ENCODE assay signal across 7 mouse cellular contexts in genomic region chr1:39193862-39194675, GRCm38 (mm10). TPM values are rescaled to one million over a fixed set of nuclear protein-coding genes. Genes with fewer than 3 reads are reported as not detected.
DNase-seq lines count a peak whose midpoint lies in the region; ATAC-seq and TF ChIP-seq lines count a peak whose summit lies in the region.

No protein-coding gene starts in this region.

- CTCF ChIA-PET in Patski (lab: Charles Lee), result interaction anchor here (1.1 kb wide), 1 partner anchor 12 kb away, joined by 4 read pairs; no protein-coding TSS in a partner anchor

- no peak for DNase-seq in Patski (ENCODE audit: low read depth, low spot score)
- DNase-seq in adrenal gland, postnatal 4 days (ENCODE audit: low spot score in 2 of 2), result peak; percentile 30 to 40
- peak; percentile 43 for DNase-seq in forebrain, embryonic 10.5 days (ENCODE audit: extremely low spot score, low spot score)
- peak; percentile 55 to 62 for DNase-seq in left cerebral cortex, postnatal 14 days (ENCODE audit: low spot score in 2 of 2)
- DNase-seq in thymus, postnatal 0 days (ENCODE audit: low spot score), result peak; percentile 35

- no peaks in the 10 kb centered on the region for H3K27me3 ChIP-seq in Patski
- H3K27me3 ChIP-seq in forebrain, embryonic 10.5 days (ENCODE audit: poor library complexity, severe bottlenecking), result peaks cover 68% of the 10 kb centered on the region
- H3K27me3 ChIP-seq in hindbrain, embryonic 12.5 days, result peaks cover 69% of the 10 kb centered on the region
- H3K27me3 ChIP-seq in midbrain, embryonic 15.5 days (replicated peaks), result peaks cover 52% of the 10 kb centered on the region

- peaks cover 4% of the 10 kb centered on the region for H3K9me3 ChIP-seq in forebrain, embryonic 10.5 days
- H3K9me3 ChIP-seq in hindbrain, embryonic 12.5 days (replicated peaks), result peaks cover 3% of the 10 kb centered on the region; the same call in 1 of the 2 replicates
- no peaks in the 10 kb centered on the region for H3K9me3 ChIP-seq in midbrain, embryonic 15.5 days

- under 1% methylated on average over 66 of the region's 76 CpGs for WGBS in forebrain, embryonic 10.5 days
- under 1% methylated on average over 54 of the region's 76 CpGs for WGBS in hindbrain, embryonic 12.5 days
- under 1% methylated on average over 60 of the region's 76 CpGs for WGBS in midbrain, embryonic 15.5 days

- peak overlapping the region; percentile 74 for H3K27ac ChIP-seq in forebrain, embryonic 10.5 days
- no peak overlapping the region for H3K27ac ChIP-seq in hindbrain, embryonic 12.5 days
- H3K27ac ChIP-seq in midbrain, embryonic 15.5 days, result no peak overlapping the region

- intact Hi-C loops in left cerebral cortex, postnatal 14 days (cut with DNase I), result loop anchor here (5.0 to 10.0 kb wide), 3 partner anchors 97 to 182 kb away; no protein-coding TSS in a partner anchor

- POLR2A ChIA-PET in Patski (lab: Charles Lee), result no interaction called here

- H3K4me3 ChIP-seq in forebrain, embryonic 10.5 days, result peak overlapping the region; percentile 66
- peak overlapping the region; percentile 79 for H3K4me3 ChIP-seq in hindbrain, embryonic 12.5 days
- H3K4me3 ChIP-seq in midbrain, embryonic 15.5 days, result peak overlapping the region; percentile 75

- ATAC-seq in Patski, result peak; percentile 29
- ATAC-seq in hindbrain, embryonic 12.5 days (ENCODE audit: low FRiP score), result peak; percentile 57
- peak; percentile 80 for ATAC-seq in midbrain, embryonic 15.5 days (replicated peaks)

- peak overlapping the region; percentile 100 for H3K4me2 ChIP-seq in hindbrain, embryonic 12.5 days (replicated peaks)
- peak overlapping the region; percentile 99 for H3K4me2 ChIP-seq in midbrain, embryonic 15.5 days

- in situ Hi-C loops in Patski (cut with MboI; ENCODE audit: low pct_unique_long_range_greater_than_20kb), result no loop called here

- TF ChIP-seq CTCF in Patski (IDR thresholded peaks at IDR 0.05), result no peak

- H3K36me3 ChIP-seq in forebrain, embryonic 10.5 days (replicated peaks), result no peaks in the 10 kb centered on the region
- no peaks in the 10 kb centered on the region for H3K36me3 ChIP-seq in hindbrain, embryonic 12.5 days
- no peaks in the 10 kb centered on the region for H3K36me3 ChIP-seq in midbrain, embryonic 15.5 days (replicated peaks)

- peaks cover 37% of the 10 kb centered on the region for H3K4me1 ChIP-seq in forebrain, embryonic 10.5 days
- H3K4me1 ChIP-seq in hindbrain, embryonic 12.5 days, result peaks cover 18% of the 10 kb centered on the region
- peaks cover 28% of the 10 kb centered on the region for H3K4me1 ChIP-seq in midbrain, embryonic 15.5 days

- H3K9ac ChIP-seq in hindbrain, embryonic 12.5 days, result peak overlapping the region; percentile 73
- H3K9ac ChIP-seq in midbrain, embryonic 15.5 days, result peak overlapping the region; percentile 60

RNA-seq across cellular contexts. Expression of gene Npas2, which starts 0.5 kb away (rescaled TPM):
- polyA plus RNA-seq in Patski (2021), result 9.8 TPM
- 1 to 10 TPM; 8.0 to 9.5 TPM for total RNA-seq in adrenal gland, postnatal 4 days (2021)
- 0.04 TPM in 1 of 2 replicates, not detected in the other for polyA plus RNA-seq in forebrain, embryonic 10.5 days (2016; fragmentation: Nextera tagmentation; extraction: Ambion mirVana)
- polyA plus RNA-seq in hindbrain, embryonic 12.5 days (2016; fragmentation: Nextera tagmentation; extraction: Ambion mirVana), result 0.15 and 0.63 TPM in 2 replicates
- total RNA-seq in left cerebral cortex, postnatal 14 days (2021), result 10 to 100 TPM; 52.9 to 54.5 TPM
- polyA plus RNA-seq in midbrain, embryonic 15.5 days (2015; fragmentation: Nextera tagmentation; extraction: Ambion mirVana), result 0.56 and 0.65 TPM in 2 replicates
- 1.3 and 1.5 TPM in 2 replicates for polyA plus RNA-seq in thymus, postnatal 0 days (2015; fragmentation: Nextera tagmentation; extraction: Ambion mirVana)

Comparison
In these comparisons a context has a peak if more than half of its experiments do, and no peak if none do; other contexts are left out.
1. ATAC-seq: peak in every context shown above with its lines; median percentile 80 in midbrain, embryonic 15.5 days; 57 in hindbrain, embryonic 12.5 days; 29 in Patski.